Mouse (Mus musculus): ENCODE data around the gene Vmn2r115.
"Not testable (repeated sequence)": the region's sequence is repeated elsewhere in the genome, so short reads cannot be mapped to it uniquely, and the experiment has no call there.

Gene Vmn2r115

GRCm38 (mm10) chr17:23343441-23343840 is at the start of gene Vmn2r115:
TSS of gene Vmn2r115 (plus strand) at chr17:23343741.
- in situ Hi-C loops (cut with MboI) = not testable (repeated sequence)

- in situ Hi-C loops (cut with MboI) = loop anchor here (5.0 kb wide), 1 partner anchor 165 kb away; the partner anchor contains the start of gene Vmn2r117
Measured at GRCm38 (mm10) chr17:23312437-23312836, 31.1 kb upstream of the Vmn2r115 start, which contains the start of gene Vmn2r114. TSS of gene Vmn2r114 (minus strand) at chr17:23312537.

GRCm38 (mm10) chr17:23330657-23331056 is 12.9 kb upstream of the Vmn2r115 start:
- in situ Hi-C loops (cut with MboI) = no loop called here

- in situ Hi-C loops (cut with MboI) = no loop called here
Measured at GRCm38 (mm10) chr17:23351644-23352043, 8.1 kb downstream of the Vmn2r115 start.

GRCm38 (mm10) chr17:23384304-23384703 is 40.8 kb downstream of the Vmn2r115 start, which contains the start of gene Vmn2r116:
TSS of gene Vmn2r116 (plus strand) at chr17:23384604.
- in situ Hi-C loops (cut with MboI) = not testable (repeated sequence)

Measured in mature B cell (primary cell).